Mouse (Mus musculus) mature B cell (primary cell): ENCODE results near the gene Hist2h2aa1.
"Not testable (repeated sequence)": the region's sequence is repeated elsewhere in the genome, so short reads cannot be mapped to it uniquely, and the experiment has no call there.

Source experiments
- in situ Hi-C: fragments of 300-500 bp; cut with MboI; formaldehyde crosslinking; loops from 2 replicates; pipeline ENCODE4 v1.14.3; 2019

Hist2h2aa1 gene

GRCm38 (mm10) chr3:96245003-96245886, at the start of gene Hist2h2aa1:
TSS of gene Hist2h2aa1 (plus strand) at chr3:96245497.
- in situ Hi-C loops = not testable (repeated sequence)

- in situ Hi-C loops = no loop called here
Observed at GRCm38 (mm10) chr3:96195616-96196313, 49.5 kb upstream of the Hist2h2aa1 start.

DNA sequence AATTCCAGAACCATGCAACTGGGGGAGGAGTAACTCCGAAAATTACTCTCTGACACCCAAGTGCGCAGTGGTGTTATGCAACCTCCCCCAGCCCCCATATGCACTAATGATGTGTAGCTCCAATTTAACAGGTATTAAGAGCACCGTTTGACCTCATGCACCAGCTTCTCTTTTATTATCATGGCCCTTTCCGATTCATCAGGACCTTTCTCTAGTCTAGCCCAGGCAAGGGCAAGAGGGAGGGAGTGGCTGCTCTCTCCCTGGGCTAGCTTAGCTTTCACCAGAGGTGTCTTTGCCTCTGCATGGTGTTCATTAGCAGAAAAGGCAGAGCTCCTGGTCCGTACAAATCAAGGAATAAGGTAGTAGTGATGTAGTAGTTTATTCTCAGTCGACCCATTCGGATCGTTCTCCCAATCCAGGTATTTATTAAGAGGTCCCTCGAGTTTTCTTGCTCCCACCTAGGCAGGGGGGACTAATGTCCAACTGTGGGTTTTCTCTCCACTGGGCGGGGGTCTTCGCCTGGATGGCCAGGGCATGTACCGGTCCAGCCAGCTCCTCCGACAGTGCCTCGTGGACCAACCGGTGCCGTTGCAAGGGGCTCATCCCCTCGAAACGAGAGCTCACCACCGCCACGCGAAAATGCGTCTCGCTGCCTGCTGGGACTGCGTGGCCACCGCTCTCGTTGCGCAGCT, 48.7 kb upstream of the Hist2h2aa1 start:
- in situ Hi-C loops = no loop called here

DNA sequence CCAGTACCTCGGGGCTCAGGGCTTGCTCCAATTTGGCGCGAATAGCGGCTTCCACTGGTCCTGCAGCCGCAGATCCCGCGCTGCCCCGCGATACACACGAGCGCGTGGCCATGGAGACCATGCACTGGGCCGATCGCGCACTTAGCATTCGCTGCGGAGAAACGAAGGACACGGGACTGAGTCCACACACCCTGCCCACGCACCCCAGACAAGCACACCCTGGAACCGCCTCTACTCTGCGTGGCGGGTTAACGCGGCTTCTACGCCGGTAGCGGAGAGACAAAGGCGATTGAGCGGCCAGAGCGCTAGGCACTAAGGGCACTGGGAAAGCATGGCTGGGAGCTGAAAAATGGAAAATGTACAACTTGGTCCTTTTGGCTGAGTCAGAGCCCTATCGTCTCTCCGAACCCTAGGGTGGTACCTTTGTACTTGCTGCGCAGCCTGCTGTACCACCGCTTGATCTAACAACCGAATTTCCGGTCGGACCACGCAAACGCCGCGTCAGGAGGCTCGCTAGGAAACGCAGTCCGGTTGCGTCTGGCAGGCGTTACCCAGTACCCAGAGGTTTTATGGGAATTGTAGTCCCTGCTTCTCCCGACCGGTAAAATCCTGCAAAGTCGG, 48.1 kb upstream of the Hist2h2aa1 start:
- in situ Hi-C loops = no loop called here

DNA sequence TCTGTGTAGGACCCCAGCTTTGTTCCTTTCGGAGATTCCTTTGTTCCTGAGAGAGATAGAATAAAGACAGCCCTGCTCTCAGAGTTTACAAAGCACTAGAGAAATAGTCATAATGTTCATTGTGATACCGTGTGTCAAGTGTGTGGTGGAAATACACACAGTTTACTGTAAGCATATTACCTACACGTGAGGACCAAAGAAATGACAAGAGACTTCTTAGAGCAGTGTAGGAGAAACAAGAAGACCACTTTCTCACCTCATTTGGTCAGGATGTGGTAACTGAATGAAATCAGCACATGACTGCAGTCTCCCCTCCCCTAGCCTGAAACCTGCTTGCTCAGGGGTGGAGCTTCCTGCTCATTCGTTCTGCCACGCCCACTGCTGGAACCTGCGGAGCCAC, 47.1 kb upstream of the Hist2h2aa1 start:
- in situ Hi-C loops = no loop called here

DNA sequence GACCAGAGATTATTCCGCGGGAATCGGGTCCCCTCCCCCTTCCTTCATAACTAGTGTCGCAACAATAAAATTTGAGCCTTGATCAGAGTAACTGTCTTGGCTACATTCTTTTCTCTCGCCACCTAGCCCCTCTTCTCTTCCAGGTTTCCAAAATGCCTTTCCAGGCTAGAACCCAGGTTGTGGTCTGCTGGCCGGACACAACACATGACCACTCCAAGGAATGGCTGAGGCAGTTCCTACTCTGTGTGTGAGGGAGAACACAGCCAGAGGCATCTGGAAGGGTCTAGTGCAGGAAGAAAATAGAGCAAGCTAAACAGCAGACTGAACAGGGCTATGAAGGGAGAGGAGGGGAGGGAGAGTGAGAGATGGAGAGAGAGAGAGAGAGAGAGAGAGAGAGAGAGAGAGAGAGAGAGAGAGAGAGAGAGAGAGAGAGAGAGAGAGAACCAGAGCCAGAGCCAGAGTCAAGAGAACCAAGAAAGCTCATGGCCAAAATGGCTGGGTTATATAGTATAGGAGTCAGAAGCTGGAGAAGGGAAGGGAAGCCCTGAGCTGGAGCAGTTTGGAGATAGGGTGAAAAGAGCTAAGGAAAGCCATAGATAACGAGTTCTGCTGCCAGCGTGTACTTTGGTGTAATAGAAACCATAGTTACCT, 46.6 kb upstream of the Hist2h2aa1 start:
- in situ Hi-C loops = not testable (repeated sequence)

DNA sequence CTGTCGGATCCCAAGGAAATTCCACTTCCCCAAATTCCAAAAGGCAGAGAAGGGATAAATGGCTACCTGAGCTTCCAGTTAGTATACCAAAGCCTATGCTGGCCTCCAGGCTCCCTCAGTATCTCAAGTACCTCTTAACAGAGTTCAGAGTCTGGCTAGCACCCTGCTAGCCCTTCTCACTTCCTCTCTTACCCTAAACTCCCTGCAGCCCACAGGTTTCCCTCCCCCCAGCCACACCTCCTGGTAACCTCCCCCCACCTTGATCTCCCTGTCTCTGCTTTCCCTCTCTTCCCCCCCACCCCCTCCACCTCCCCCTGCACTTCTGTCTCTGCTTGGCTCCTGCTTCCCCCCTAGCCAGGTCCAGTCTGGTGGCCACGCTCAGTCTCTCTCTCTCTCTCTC, 45.6 kb upstream of the Hist2h2aa1 start:
- in situ Hi-C loops = no loop called here

DNA sequence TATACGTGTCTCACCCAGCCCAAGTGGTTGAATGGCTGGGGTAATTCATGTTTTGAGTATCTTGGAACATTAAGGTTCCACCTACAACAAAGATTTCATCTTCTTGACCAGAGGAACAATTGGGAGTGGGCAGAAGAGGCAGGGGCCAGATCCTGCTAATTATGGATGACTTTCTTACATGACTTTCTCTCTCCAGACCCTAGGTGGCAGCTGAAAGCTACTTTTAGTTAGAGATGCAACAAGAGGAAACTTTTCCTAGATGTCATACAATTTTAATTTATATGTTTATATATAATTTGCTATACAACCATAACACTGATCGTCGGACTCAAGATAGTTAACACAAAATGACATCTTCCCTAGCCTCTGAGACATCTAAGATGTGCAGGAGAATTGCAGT, 37.5 kb upstream of the Hist2h2aa1 start:
- in situ Hi-C loops = no loop called here

GRCm38 (mm10) chr3:96209242-96209641, 36.1 kb upstream of the Hist2h2aa1 start:
- in situ Hi-C loops = no loop called here

DNA sequence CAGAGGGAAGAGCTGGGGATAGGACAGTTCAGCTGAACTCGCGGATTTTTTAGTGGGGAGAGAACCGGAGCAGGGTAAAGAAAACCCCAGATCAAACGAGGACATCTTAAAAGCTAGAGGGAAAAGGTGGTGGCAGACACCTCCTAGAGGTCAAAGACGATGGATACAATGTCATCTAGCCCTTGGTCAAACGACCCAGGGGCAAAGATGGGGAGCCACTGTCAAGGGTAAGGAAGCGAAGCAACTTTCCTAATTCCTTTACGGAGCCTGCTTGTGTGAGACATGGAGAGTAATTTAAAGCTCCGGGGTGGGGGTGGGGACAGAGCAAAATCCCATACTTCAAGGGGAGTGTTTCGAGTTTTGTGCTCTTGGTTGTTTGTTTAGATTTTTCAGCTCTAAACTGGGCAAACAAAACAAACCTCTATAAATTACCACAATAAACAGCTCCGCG, 26.1 kb upstream of the Hist2h2aa1 start:
- in situ Hi-C loops = no loop called here

DNA sequence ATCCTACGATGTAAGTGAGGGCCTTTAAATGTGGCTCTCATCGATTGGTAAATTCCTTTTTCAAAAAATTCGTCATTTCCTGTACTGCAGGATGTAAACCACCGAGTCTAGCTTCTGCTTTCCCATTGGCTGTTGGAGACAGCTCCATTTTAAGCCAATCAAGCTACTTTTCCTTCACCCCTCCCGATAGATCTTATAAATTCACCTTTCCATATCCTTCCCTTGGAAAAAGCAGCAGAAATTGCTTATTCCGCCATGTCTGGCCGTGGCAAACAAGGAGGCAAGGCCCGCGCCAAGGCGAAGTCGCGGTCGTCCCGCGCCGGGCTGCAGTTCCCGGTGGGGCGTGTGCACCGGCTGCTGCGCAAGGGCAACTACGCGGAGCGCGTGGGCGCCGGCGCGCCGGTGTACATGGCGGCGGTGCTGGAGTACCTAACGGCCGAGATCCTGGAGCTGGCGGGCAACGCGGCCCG, 25.6 kb upstream of the Hist2h2aa1 start, which contains the start of the genes Bola1 and Hist2h2ab:
Gene Bola1 (minus strand): TSS at position 49 of the 470 bp plus-strand sequence.
Gene Hist2h2ab (plus strand): TSS at position 205 of the 470 bp plus-strand sequence.
- in situ Hi-C loops = loop anchor here (5.0 kb wide), 1 partner anchor 48 kb away; the partner anchor contains the start of genes Hist2h2bb and Hist2h3b

DNA sequence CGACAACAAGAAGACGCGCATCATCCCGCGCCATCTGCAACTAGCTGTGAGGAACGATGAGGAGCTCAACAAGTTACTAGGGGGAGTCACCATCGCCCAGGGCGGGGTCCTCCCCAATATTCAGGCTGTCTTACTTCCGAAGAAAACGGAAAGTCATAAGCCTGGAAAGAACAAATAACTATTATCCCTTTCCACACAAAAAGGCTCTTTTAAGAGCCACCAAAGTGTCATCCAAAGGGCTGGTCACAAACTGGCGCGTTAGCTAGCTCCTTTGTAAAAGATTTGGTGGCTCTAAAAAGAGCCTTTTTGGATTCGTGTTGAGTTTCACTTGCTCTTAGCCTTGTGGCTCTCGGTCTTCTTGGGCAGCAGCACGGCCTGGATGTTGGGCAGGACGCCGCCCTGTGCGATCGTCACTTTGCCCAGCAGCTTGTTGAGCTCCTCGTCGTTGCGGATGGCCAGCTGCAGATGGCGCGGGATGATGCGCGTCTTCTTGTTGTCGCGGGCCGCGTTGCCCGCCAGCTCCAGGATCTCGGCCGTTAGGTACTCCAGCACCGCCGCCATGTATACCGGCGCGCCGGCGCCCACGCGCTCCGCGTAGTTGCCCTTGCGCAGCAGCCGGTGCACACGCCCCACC, 25.0 kb upstream of the Hist2h2aa1 start:
- in situ Hi-C loops = loop anchor here (5.0 kb wide), 1 partner anchor 47 kb away; the partner anchor contains the start of genes Hist2h2bb and Hist2h3b

- in situ Hi-C loops = loop anchor here (5.0 kb wide), 1 partner anchor 46 kb away; the partner anchor contains the start of genes Hist2h2bb and Hist2h3b
Observed at GRCm38 (mm10) chr3:96220765-96221639, 24.3 kb upstream of the Hist2h2aa1 start, which contains the start of the genes Hist2h2ac and Hist2h2be. TSS of gene Hist2h2ac (minus strand) at chr3:96220880. TSS of gene Hist2h2be (plus strand) at chr3:96221119.

GRCm38 (mm10) chr3:96221640-96222038, 23.7 kb upstream of the Hist2h2aa1 start:
- in situ Hi-C loops = loop anchor here (5.0 kb wide), 1 partner anchor 46 kb away; the partner anchor contains the start of genes Hist2h2bb and Hist2h3b

DNA sequence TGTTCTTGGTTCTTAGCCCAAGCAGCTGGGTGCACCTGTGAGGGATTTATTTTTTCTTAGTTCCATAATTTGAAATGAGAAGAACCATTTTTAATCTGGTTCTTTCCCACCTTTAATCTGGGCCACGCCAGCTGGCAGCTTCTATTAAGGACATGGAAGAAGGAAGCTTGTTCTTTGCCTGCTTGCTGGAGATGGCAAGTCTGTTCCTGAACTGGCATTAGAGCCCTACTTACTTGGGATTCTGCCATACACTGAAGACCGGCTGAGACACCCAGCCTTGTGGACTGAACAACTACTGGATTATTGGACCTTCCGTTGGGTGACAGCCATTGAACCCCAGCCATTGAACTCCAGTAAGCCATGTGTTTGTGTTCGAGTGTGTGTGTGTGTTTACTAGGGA, 22.5 kb upstream of the Hist2h2aa1 start:
- in situ Hi-C loops = loop anchor here (5.0 kb wide), 1 partner anchor 45 kb away; the partner anchor contains the start of genes Hist2h2bb and Hist2h3b

- in situ Hi-C loops = no loop called here
Observed at GRCm38 (mm10) chr3:96225421-96225820, 19.9 kb upstream of the Hist2h2aa1 start.

DNA sequence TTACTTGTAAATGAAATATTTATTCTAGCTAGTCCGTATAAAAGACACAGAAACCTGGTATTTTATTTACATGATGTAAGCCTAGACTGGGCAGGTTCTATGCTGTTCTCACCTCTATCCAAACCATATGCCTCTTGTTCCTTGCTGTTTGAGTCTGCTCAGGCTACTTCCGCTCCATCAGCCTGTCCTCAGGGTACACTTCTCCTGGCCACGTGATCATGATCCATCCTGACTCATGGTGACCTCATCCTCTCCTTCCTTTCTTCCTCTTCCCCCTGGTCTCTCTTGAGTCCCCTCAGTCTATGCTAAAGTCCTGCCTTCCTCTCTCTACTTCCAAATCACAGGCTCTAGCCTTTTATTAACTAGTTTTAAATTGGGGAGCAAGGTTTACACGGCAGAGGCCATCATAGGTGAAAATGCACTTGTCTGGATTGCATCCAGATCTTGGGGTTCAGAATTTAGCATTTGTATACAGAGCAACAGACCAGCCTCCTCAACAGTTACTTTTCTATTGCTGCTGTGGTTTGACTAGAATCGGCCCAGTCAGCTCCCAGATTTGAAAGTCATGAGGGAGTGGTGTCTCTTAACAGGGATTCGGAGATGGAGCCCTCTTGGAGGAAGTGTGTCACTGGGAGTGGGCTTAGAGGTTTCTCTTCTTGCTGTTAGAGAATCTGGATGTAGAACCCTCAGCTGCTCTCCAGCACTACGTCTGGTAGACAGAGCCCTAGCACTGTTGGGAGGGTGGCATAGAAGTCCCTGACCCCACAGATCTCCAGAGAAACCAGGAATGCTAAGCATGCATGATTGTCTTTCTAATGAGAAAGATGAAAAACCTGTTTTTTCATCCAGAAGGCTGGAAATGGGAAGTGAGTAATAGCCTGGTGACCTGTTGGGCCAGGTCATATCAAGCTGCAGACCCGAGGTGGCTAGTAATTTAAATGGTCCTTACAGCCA, 18.3 kb upstream of the Hist2h2aa1 start:
- in situ Hi-C loops = no loop called here

- in situ Hi-C loops = no loop called here
Observed at GRCm38 (mm10) chr3:96228828-96229227, 16.5 kb upstream of the Hist2h2aa1 start.
